Mouse (Mus musculus): ENCODE data around the gene Snf8. TPM values are rescaled to one million over a fixed set of nuclear protein-coding genes. Genes with fewer than 3 reads are reported as not detected.

The Snf8 gene
- 46.3 and 57.3 TPM in 2 replicates for polyA plus RNA-seq (2014; fragmentation: Nextera tagmentation; extraction: Ambion mirVana)

DNA sequence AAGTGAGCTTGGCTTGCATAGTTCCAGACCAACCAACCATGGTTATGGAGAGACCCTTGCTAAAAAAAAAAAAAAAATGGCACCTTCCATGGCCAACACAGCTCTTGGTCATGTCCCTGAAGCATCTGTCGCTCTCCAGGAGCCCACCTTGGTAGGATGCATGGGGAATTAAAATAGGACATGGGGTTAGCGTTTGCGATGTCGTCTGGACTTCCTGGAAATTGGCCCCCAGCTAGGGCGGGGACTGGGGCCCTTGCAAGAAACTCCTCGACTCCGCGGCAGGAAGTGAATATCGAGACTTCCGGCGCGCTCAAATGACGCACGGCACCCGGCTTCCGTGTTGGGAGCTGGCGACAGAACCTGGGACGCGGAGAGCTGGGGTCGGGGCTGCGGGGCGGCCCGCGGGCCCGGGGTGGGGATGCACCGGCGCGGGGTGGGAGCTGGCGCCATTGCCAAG lies at the start of gene Snf8:
TSS of gene Snf8 (plus strand) at position 290 of the 457 bp plus-strand sequence.
- WGBS, result under 1% methylated on average over 29 of the region's 29 CpGs
- H3K9ac ChIP-seq, result peak within 1 kb of the TSS; percentile 67
- peak within 1 kb of the TSS; percentile 44; the same call in 1 of the 2 replicates for H3K27ac ChIP-seq

DNA sequence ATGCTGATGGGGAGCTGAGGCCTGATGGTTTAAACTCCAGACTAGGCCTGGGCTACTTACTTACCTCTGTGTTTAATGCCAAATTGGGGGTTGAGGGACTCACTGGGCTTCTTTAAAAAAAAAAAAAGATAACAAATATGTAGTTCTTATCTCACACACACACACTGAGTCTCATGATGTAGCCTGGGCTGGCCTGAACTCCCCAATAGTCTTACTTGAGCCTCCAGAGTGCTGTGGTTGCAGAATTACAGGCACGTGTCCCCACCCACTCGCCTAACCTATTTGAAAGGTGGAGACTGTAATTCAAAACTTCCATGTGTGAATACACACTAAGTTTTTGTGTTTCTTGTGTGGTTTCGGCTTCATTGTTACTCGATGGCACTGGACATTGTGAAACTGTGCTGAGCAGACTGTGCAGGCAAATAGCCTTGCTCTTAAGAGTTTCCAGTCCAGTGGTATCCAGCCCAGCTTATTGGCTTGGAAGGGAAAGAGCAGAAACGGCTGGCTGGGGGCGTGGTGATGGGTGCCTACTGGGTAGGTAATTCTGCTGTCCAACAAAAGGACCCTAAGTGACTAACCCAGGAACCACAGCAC lies 46.7 kb upstream of the Snf8 start:
- DNase-seq (ENCODE audit: low spot score) (no peak), ATAC-seq (ENCODE audit: low FRiP score) (no peak)
- Histone ChIP-seq H3K36me3 (replicated peaks; ENCODE audit: control insufficient read depth, insufficient read depth) (no peaks in the 10 kb centered on the region), H3K4me3 (replicated peaks; ENCODE audit: low read length) (no peak overlapping the region), H3K27me3 (ENCODE audit: control insufficient read depth, insufficient read depth, low read length) (no peaks in the 10 kb centered on the region), H3K9me3 (ENCODE audit: control insufficient read depth, low read length) (no peaks in the 10 kb centered on the region), H3K4me2 (replicated peaks) (no peak overlapping the region), H3K27ac (no peak overlapping the region), H3K4me1 (replicated peaks; ENCODE audit: control insufficient read depth, insufficient read depth, low read length) (peaks cover 43% of the 10 kb centered on the region), H3K9ac (no peak overlapping the region)
- 77% methylated on average over 6 of the region's 6 CpGs for WGBS

More for the DNA sequence above, at the start of gene Snf8:
- peak within 1 kb of the TSS; percentile 70 for H3K4me3 ChIP-seq (replicated peaks; ENCODE audit: low read length)
- H3K4me2 ChIP-seq (replicated peaks), result peak within 1 kb of the TSS; percentile 88
- peaks cover 16% of the 10 kb centered on the region for H3K4me1 ChIP-seq (replicated peaks; ENCODE audit: control insufficient read depth, insufficient read depth, low read length)
- H3K36me3 ChIP-seq (replicated peaks; ENCODE audit: control insufficient read depth, insufficient read depth), result peaks cover 16% of the 10 kb centered on the region
- ATAC-seq (ENCODE audit: low FRiP score), result peak; percentile 83
- H3K27me3 ChIP-seq (ENCODE audit: control insufficient read depth, insufficient read depth, low read length), result no peaks in the 10 kb centered on the region
- peak; percentile 98 for DNase-seq (ENCODE audit: low spot score)
- no peaks in the 10 kb centered on the region for H3K9me3 ChIP-seq (ENCODE audit: control insufficient read depth, low read length)

DNA sequence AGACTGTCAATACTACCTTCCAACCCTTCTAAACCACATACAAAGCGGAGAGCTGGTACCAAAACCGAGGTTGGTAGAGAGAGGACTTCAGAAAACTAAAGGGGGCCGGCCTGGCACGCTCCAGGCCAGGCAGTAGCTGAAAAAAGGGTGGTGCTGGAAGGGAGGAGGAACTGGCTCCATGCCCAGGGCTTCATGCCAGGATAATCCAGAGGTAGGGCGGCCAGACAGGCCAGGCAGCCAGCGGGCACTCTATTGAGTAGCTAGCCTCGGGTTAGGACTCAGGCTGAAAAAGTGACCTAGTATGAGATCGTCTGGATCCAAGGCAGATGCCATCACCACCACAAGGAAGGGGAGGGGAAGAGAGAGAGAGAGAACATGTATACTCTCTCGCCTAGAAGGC lies 46.2 kb upstream of the Snf8 start:
- WGBS, result 44% methylated on average over 9 of the region's 9 CpGs
- no peak overlapping the region for H3K4me2 ChIP-seq (replicated peaks)
- ATAC-seq (ENCODE audit: low FRiP score), result peak; percentile 56; the same call in 1 of the 2 replicates

DNA sequence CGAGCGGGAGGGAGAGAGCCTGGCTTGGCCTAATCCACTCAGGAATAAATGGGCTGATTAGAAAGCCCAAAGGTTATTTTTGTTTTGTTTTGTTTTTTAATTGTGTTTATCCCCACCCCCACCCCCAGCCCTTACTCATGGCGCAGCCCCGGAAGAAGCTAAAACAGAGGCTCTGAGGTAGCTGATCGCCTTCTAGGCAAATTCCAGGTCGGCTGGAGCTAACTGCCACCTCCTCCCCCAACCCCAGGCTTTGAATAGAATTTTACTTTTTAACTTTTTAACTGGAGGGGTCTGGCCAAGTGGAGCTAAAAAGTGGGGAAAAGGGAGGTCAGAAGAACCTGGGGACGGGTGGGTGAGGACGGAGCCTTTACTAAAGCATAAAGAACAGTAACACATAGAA lies 44.8 kb upstream of the Snf8 start:
- Histone ChIP-seq H3K9me3 (ENCODE audit: control insufficient read depth, low read length) (no peaks in the 10 kb centered on the region), H3K27ac (0 out of 2 replicates have a peak overlapping the region, but pooled peaks have one; percentile 0), H3K4me2 (replicated peaks) (peak overlapping the region; percentile 94), H3K27me3 (ENCODE audit: control insufficient read depth, insufficient read depth, low read length) (no peaks in the 10 kb centered on the region), H3K4me1 (replicated peaks; ENCODE audit: control insufficient read depth, insufficient read depth, low read length) (peaks cover 44% of the 10 kb centered on the region), H3K4me3 (replicated peaks; ENCODE audit: low read length) (no peak overlapping the region), H3K9ac (no peak overlapping the region), H3K36me3 (replicated peaks; ENCODE audit: control insufficient read depth, insufficient read depth) (no peaks in the 10 kb centered on the region)
- ATAC-seq (ENCODE audit: low FRiP score) (no peak), DNase-seq (ENCODE audit: low spot score) (no peak)
- 57% methylated on average over 8 of the region's 8 CpGs for WGBS

More for the DNA sequence above, 46.2 kb upstream of the Snf8 start:
- Histone ChIP-seq H3K4me1 (replicated peaks; ENCODE audit: control insufficient read depth, insufficient read depth, low read length) (peaks cover 44% of the 10 kb centered on the region), H3K27ac (no peak overlapping the region), H3K9ac (no peak overlapping the region), H3K36me3 (replicated peaks; ENCODE audit: control insufficient read depth, insufficient read depth) (no peaks in the 10 kb centered on the region), H3K27me3 (ENCODE audit: control insufficient read depth, insufficient read depth, low read length) (no peaks in the 10 kb centered on the region), H3K9me3 (ENCODE audit: control insufficient read depth, low read length) (no peaks in the 10 kb centered on the region), H3K4me3 (replicated peaks; ENCODE audit: low read length) (no peak overlapping the region)
- DNase-seq (ENCODE audit: low spot score), result peak; percentile 62

DNA sequence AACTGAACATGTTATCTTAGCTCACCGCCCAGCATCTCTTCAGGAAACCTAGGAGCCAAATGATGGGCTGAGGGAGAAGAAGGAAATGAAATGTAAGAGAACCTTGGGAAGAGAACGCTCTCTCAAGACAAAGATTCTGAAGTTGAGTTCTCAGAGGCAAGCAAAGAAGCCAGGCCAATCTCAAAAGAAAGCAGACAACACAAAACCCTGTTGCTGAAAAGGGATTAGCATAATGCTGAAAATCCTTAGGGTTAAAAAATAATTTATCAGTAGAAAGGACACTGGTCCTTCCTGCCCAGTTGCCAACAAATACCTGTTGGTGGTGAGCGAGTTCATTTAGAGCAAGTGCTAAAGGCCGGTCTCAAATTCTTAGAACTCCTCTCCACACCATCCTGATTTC lies 44.3 kb upstream of the Snf8 start:
- Histone ChIP-seq H3K27me3 (ENCODE audit: control insufficient read depth, insufficient read depth, low read length) (no peaks in the 10 kb centered on the region), H3K27ac (peak overlapping the region; percentile 87), H3K36me3 (replicated peaks; ENCODE audit: control insufficient read depth, insufficient read depth) (no peaks in the 10 kb centered on the region), H3K4me1 (replicated peaks; ENCODE audit: control insufficient read depth, insufficient read depth, low read length) (peaks cover 44% of the 10 kb centered on the region), H3K4me3 (replicated peaks; ENCODE audit: low read length) (peak overlapping the region; percentile 51), H3K9ac (peak overlapping the region; percentile 95), H3K9me3 (ENCODE audit: control insufficient read depth, low read length) (no peaks in the 10 kb centered on the region), H3K4me2 (replicated peaks) (peak overlapping the region; percentile 94)
- 38% methylated on average over 4 of the region's 4 CpGs for WGBS
- no peak for DNase-seq (ENCODE audit: low spot score)
- no peak for ATAC-seq (ENCODE audit: low FRiP score)

DNA sequence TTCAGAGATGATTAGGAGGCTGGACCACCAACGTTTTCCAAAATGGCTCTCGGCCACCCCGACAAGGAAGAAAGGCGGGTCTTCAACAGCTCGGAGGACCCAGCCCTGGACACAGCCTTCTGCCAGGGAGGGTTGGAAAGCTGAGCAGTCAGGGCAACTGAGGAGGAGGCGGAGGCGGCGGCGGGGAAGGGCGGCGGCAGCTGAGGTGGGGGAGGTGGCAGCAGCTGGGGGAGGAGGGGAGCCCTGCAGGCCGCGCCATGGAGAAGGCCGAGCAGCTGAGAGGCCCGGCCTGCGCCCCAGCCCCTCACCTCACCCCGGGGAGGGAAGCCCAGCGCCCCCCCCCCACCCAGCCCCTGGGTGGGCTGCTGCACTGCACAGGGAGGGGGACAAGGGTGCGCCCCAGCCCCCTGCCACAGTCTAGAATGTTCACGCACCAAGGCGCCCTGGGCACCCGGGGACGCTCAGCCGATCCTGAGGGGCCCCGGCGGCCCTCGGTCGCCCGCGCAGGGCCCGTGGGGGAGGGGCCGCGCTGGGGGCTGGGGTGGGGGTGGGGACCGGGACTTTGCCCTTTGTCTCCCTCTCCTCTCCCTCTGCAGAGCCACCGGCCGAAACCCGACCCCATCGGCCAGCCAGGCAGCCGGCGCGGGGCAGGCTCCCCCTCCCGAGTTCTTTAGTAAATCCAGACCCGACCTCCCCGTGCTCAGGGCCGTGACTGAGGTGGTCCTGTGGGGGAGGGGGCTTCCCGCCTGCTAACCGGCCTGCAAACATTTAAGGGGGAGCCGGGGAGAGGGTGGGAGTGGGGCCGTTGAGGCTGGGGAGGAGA lies 43.6 kb upstream of the Snf8 start:
- Histone ChIP-seq H3K9ac (peak overlapping the region; percentile 95), H3K4me2 (replicated peaks) (peak overlapping the region; percentile 94), H3K4me1 (replicated peaks; ENCODE audit: control insufficient read depth, insufficient read depth, low read length) (peaks cover 44% of the 10 kb centered on the region), H3K9me3 (ENCODE audit: control insufficient read depth, low read length) (no peaks in the 10 kb centered on the region), H3K4me3 (replicated peaks; ENCODE audit: low read length) (peak overlapping the region; percentile 51), H3K36me3 (replicated peaks; ENCODE audit: control insufficient read depth, insufficient read depth) (no peaks in the 10 kb centered on the region), H3K27ac (peak overlapping the region; percentile 87), H3K27me3 (ENCODE audit: control insufficient read depth, insufficient read depth, low read length) (no peaks in the 10 kb centered on the region)
- 5% methylated on average over 24 of the region's 49 CpGs for WGBS
- ATAC-seq (ENCODE audit: low FRiP score) (peak; percentile 77), DNase-seq (ENCODE audit: low spot score) (no peak)

DNA sequence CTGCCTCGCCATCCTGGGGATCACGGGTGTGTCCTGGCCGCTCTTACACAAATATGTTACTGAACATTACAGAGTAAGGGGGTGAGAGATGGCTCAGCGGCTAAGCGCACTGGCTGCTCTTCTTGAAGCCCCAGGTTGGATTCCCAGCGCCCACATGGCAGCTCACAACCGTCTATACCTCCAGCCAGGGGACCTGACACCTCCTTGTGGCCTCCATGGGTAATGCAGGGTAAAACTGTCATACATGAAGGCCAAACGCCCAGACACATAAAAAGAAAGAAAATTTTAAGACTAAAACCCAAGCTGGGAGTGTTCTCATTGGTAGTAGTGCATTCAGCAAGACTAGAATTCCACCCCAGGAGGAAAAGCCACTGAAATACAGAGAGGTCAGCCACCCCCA lies 40.5 kb upstream of the Snf8 start:
- no peak for ATAC-seq (ENCODE audit: low FRiP score)
- Histone ChIP-seq H3K9ac (no peak overlapping the region), H3K36me3 (replicated peaks; ENCODE audit: control insufficient read depth, insufficient read depth) (no peaks in the 10 kb centered on the region; the same call in 1 of the 2 replicates), H3K4me3 (replicated peaks; ENCODE audit: low read length) (no peak overlapping the region), H3K9me3 (ENCODE audit: control insufficient read depth, low read length) (no peaks in the 10 kb centered on the region), H3K4me2 (replicated peaks) (no peak overlapping the region), H3K27me3 (ENCODE audit: control insufficient read depth, insufficient read depth, low read length) (no peaks in the 10 kb centered on the region), H3K27ac (no peak overlapping the region), H3K4me1 (replicated peaks; ENCODE audit: control insufficient read depth, insufficient read depth, low read length) (peaks cover 31% of the 10 kb centered on the region)
- 94% methylated on average over 8 of the region's 8 CpGs for WGBS
- no peak for DNase-seq (ENCODE audit: low spot score)

DNA sequence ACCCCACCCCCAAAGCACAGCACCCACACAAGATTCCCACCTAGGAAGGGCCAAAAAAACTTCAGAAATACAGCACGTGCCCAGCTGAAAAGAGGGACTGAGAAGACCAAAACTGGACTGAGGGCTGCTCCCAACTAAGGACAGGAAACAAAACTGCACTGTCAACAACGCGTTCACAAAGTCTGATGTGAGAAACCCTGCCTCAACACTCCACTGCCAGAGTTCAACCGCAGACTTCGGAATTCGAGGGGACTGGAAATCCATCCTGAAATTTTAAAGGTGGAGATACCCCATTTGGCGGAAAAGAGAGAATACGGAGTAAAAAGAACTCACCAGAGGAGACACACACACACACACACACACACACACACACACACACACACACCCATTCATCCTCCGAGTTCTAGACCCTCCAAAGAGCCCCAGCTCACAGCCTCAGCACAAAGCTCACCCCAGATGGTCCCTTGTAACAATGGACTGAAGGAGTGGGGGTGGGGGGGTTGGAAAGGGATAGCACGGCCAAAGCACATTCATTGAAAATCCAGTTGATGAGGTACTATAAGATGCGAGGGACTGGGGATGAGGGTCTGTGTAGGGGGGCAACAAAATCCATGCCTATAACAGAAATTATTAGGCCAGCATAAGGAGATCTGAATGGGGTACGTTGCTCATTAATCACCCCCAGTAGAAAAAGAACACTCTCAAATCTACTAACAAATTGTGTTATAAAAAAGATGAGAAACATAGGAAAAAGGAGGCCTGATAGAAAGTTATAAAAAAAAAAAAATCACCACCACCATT lies 31.4 kb upstream of the Snf8 start:
- Histone ChIP-seq H3K4me3 (replicated peaks; ENCODE audit: low read length) (peak overlapping the region; percentile 81), H3K27me3 (ENCODE audit: control insufficient read depth, insufficient read depth, low read length) (no peaks in the 10 kb centered on the region), H3K36me3 (replicated peaks; ENCODE audit: control insufficient read depth, insufficient read depth) (no peaks in the 10 kb centered on the region), H3K4me1 (replicated peaks; ENCODE audit: control insufficient read depth, insufficient read depth, low read length) (peaks cover 25% of the 10 kb centered on the region), H3K27ac (peak overlapping the region; percentile 16; the same call in 1 of the 2 replicates), H3K4me2 (replicated peaks) (peak overlapping the region; percentile 71), H3K9ac (peak overlapping the region; percentile 82; the same call in 1 of the 2 replicates), H3K9me3 (ENCODE audit: control insufficient read depth, low read length) (no peaks in the 10 kb centered on the region)
- ATAC-seq (ENCODE audit: low FRiP score) (no peak), DNase-seq (ENCODE audit: low spot score) (no peak)
- WGBS, result 4% methylated on average over 12 of the region's 12 CpGs

Measured in hindbrain, embryonic 14.5 days (tissue).